9 mouse cellular contexts compared by ENCODE assay signal in the genomic region with DNA sequence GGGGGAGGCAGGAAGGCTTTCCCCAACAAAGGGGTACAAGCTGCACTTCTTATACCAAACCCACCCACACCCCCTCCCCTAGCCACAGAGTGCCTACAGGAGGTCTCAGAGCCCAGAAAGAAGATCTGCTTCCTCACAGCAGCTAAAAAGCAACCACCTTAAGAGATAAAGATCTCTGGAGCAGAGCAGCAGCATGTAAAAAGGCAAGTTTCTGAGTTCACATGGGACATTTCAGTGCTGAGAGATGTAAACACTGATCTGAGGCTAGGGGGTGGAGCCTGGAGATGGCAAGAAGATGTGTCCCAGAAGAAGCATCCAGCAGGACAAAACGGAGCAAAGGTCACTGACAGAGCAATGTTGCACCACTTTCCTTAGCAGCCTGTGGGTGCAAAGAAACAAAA. TPM values are rescaled to one million over a fixed set of nuclear protein-coding genes. Genes with fewer than 3 reads are reported as not detected.
DNase-seq lines count a peak whose midpoint lies in the region; ATAC-seq lines count a peak whose summit lies in the region.
"Had no signal": no experiment of that assay in that cellular context is flagged by ENCODE, and none has a peak within 500 bp of the region (broad histone marks: within the 10 kb centered on the region; RNA-seq: fewer than 3 reads in every experiment).

No protein-coding gene starts in this region.

- H3K9ac ChIP-seq in heart, embryonic 16.5 days (ENCODE audit: low read length): no peak overlapping the region
- no peak overlapping the region for H3K9ac ChIP-seq in midbrain, embryonic 16.5 days (ENCODE audit: low read depth, low read length)
- H3K9ac ChIP-seq in midbrain, embryonic 11.5 days (ENCODE audit: low read length): no peak overlapping the region
- H3K9ac ChIP-seq: embryonic facial prominence, embryonic 12.5 days had no signal

- DNase-seq in heart, postnatal 4 days: no peak
- no peak for DNase-seq in midbrain, embryonic 11.5 days (ENCODE audit: low spot score, missing footprints)
- peak; percentile 68 for DNase-seq in thymus, postnatal 4 days
- DNase-seq in embryo, embryonic 9.5 days (ENCODE audit: extremely low spot score): no peak
- DNase-seq in limb, embryonic 10.5 days (ENCODE audit: low spot score): no peak

- H3K9me3 ChIP-seq in heart, embryonic 16.5 days (replicated peaks; ENCODE audit: control insufficient read depth, low read length): no peaks in the 10 kb centered on the region
- H3K9me3 ChIP-seq in midbrain, embryonic 16.5 days (replicated peaks; ENCODE audit: control insufficient read depth, low read length, poor library complexity, severe bottlenecking): no peaks in the 10 kb centered on the region
- no peaks in the 10 kb centered on the region for H3K9me3 ChIP-seq in midbrain, embryonic 11.5 days (ENCODE audit: control insufficient read depth, low read length)
- H3K9me3 ChIP-seq in limb, embryonic 10.5 days (replicated peaks): no peaks in the 10 kb centered on the region
- H3K9me3 ChIP-seq: embryonic facial prominence, embryonic 12.5 days had no signal

- WGBS in heart, embryonic 16.5 days: 43% methylated on average over 1 of the region's 1 CpGs
- WGBS in midbrain, embryonic 16.5 days: 71% methylated on average over 1 of the region's 1 CpGs
- WGBS in midbrain, embryonic 11.5 days: 62% methylated on average over 1 of the region's 1 CpGs
- 59% methylated on average over 1 of the region's 1 CpGs for WGBS in limb, embryonic 10.5 days

- no peak overlapping the region for H3K4me3 ChIP-seq in heart, embryonic 16.5 days (ENCODE audit: low read length)
- H3K4me3 ChIP-seq in midbrain, embryonic 16.5 days (ENCODE audit: low read depth, low read length): no peak overlapping the region
- no peak overlapping the region for H3K4me3 ChIP-seq in midbrain, embryonic 11.5 days (ENCODE audit: low read depth, low read length)
- no peak overlapping the region for H3K4me3 ChIP-seq in limb, embryonic 10.5 days
- H3K4me3 ChIP-seq: embryonic facial prominence, embryonic 12.5 days had no signal

- H3K27ac ChIP-seq in heart, embryonic 16.5 days (ENCODE audit: low read length): peak overlapping the region; percentile 2; the same call in 1 of the 2 replicates
- H3K27ac ChIP-seq in midbrain, embryonic 16.5 days (ENCODE audit: low read length): peak overlapping the region; percentile 23; the same call in 1 of the 2 replicates
- no peak overlapping the region for H3K27ac ChIP-seq in midbrain, embryonic 11.5 days (ENCODE audit: low read depth, low read length)
- H3K27ac ChIP-seq in limb, embryonic 10.5 days: no peak overlapping the region
- H3K27ac ChIP-seq: embryonic facial prominence, embryonic 12.5 days had no signal

- peaks cover 59% of the 10 kb centered on the region for H3K36me3 ChIP-seq in heart, embryonic 16.5 days (ENCODE audit: control insufficient read depth, insufficient read depth)
- H3K36me3 ChIP-seq in midbrain, embryonic 16.5 days (ENCODE audit: control insufficient read depth, insufficient read depth, low read length): peaks cover 30% of the 10 kb centered on the region
- peaks cover 15% of the 10 kb centered on the region for H3K36me3 ChIP-seq in midbrain, embryonic 11.5 days (ENCODE audit: control insufficient read depth, insufficient read depth, low read length)
- H3K36me3 ChIP-seq in limb, embryonic 10.5 days: peaks cover 95% of the 10 kb centered on the region

- no peaks in the 10 kb centered on the region for H3K27me3 ChIP-seq in heart, embryonic 16.5 days (ENCODE audit: control insufficient read depth, insufficient read depth, low read length)
- H3K27me3 ChIP-seq in midbrain, embryonic 16.5 days (ENCODE audit: control insufficient read depth, insufficient read depth, low read depth, low read length): no peaks in the 10 kb centered on the region
- no peaks in the 10 kb centered on the region for H3K27me3 ChIP-seq in midbrain, embryonic 11.5 days (ENCODE audit: control insufficient read depth, insufficient read depth, low read length)
- no peaks in the 10 kb centered on the region for H3K27me3 ChIP-seq in limb, embryonic 10.5 days (ENCODE audit: low read depth, poor library complexity, severe bottlenecking)
- H3K27me3 ChIP-seq: embryonic facial prominence, embryonic 12.5 days had no signal

- peak; percentile 10; the same call in 1 of the 2 replicates for ATAC-seq in heart, embryonic 16.5 days (replicated peaks; ENCODE audit: extremely low read depth, insufficient read depth, low FRiP score)
- ATAC-seq in midbrain, embryonic 16.5 days: no peak
- ATAC-seq in midbrain, embryonic 11.5 days (ENCODE audit: low FRiP score): no peak
- ATAC-seq in inflammation-experienced regulatory T-cells, adult 6 months: peak; percentile 68

- no peak overlapping the region for H3K4me2 ChIP-seq in heart, embryonic 16.5 days (ENCODE audit: low read depth, low read length)
- no peak overlapping the region; the same call in 1 of the 2 replicates for H3K4me2 ChIP-seq in midbrain, embryonic 16.5 days (ENCODE audit: low read length)
- no peak overlapping the region for H3K4me2 ChIP-seq in midbrain, embryonic 11.5 days
- H3K4me2 ChIP-seq: embryonic facial prominence, embryonic 12.5 days had no signal

- peaks cover 63% of the 10 kb centered on the region for H3K4me1 ChIP-seq in heart, embryonic 16.5 days (ENCODE audit: control insufficient read depth, insufficient read depth, low read length)
- peaks cover 73% of the 10 kb centered on the region for H3K4me1 ChIP-seq in midbrain, embryonic 16.5 days (ENCODE audit: control insufficient read depth, insufficient read depth, low read length)
- peaks cover 8% of the 10 kb centered on the region for H3K4me1 ChIP-seq in midbrain, embryonic 11.5 days (ENCODE audit: control insufficient read depth, insufficient read depth, low read length)
- peaks cover 10% of the 10 kb centered on the region; the same call in 1 of the 2 replicates for H3K4me1 ChIP-seq in limb, embryonic 10.5 days

RNA-seq across cellular contexts. Expression of a gene that starts 11.8 kb away (rescaled TPM):
- 52.7 and 53.8 TPM in 2 replicates for polyA plus RNA-seq in heart, embryonic 16.5 days (2015; fragmentation: Nextera tagmentation; extraction: Ambion mirVana)
- total RNA-seq in heart, postnatal 4 days (2021): 10 to 100 TPM; 73.6 to 83.6 TPM
- polyA plus RNA-seq in midbrain, embryonic 16.5 days (2015; fragmentation: Nextera tagmentation; extraction: Ambion mirVana): 146 and 148 TPM in 2 replicates
- polyA plus RNA-seq in midbrain, embryonic 11.5 days (2014; fragmentation: Nextera tagmentation; extraction: Ambion mirVana): 63.7 and 70.8 TPM in 2 replicates
- polyA plus RNA-seq in inflammation-experienced regulatory T-cells, adult 6 months (2017; shearing (Covaris generic)): 10 to 100 TPM; 38.7 to 86.8 (median 66.6) TPM
- 20.8 and 32.7 TPM in 2 replicates for polyA plus RNA-seq in limb, embryonic 10.5 days (2016; fragmentation: Nextera tagmentation; extraction: Ambion mirVana)

Comparison
In these comparisons a context has a peak if more than half of its experiments do, and no peak if none do; other contexts are left out.
1. H3K27ac ChIP-seq: peak in heart, embryonic 16.5 days (single experiment) and midbrain, embryonic 16.5 days (single experiment); none in midbrain, embryonic 11.5 days (single experiment) and limb, embryonic 10.5 days (single experiment).
2. ATAC-seq: peak in heart, embryonic 16.5 days (single experiment) and inflammation-experienced regulatory T-cells, adult 6 months (single experiment); none in midbrain, embryonic 16.5 days (single experiment) and midbrain, embryonic 11.5 days (single experiment).